Mouse (Mus musculus): ENCODE results near the gene Ptprj. TPM values are rescaled to one million over a fixed set of nuclear protein-coding genes. Genes with fewer than 3 reads are reported as not detected.

Gene Ptprj
- polyA plus RNA-seq (2015; fragmentation: Nextera tagmentation; extraction: Ambion mirVana) = 4.2 TPM in 2 replicates

DNA sequence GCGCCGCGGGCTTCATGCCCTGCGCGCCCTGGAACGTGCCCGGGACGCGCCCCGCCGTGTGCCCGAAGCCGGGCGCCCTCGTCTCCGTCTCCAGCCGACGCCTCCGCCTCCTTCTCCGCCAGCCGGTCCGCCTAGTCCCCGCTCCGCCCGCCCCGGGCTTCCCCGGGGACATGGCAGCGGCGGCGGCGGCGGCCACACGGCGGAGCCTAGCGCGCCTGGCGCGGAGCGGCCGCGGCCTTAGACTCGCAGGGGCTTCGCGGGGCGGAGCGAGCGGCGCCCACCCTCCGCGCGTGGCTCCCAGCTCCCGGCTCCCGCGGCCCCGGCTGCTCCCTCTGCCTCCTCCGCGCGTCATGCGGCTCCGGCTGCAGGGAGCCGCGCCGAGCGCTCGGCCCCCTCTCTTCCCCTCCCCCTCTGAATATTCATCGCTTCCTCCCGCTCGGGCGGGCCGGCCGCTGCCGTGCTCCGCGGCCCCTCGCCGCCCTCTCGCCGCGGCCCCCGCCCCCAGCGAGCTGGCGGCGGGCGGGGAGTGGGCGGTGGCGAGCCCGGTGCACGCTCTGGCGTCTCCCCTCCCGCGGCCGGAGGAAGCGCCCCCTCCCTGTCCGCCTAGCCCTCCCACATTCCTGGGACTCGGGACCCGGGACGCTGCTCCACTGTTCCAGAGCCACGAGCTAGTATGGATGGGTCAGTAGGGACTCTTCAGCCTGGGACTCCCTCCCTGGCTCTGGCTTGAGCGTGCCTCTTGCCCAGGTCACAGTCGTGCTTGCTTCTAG is at the start of gene Ptprj:
TSS of gene Ptprj (minus strand) at position 412 of the 770 bp plus-strand sequence.
- Histone ChIP-seq H3K9me3 (ENCODE audit: low read length) (no peaks in the 10 kb centered on the region), H3K9ac (replicated peaks; ENCODE audit: low read depth) (peak within 1 kb of the TSS; percentile 61), H3K4me3 (ENCODE audit: low read depth, low read length) (peak within 1 kb of the TSS; percentile 82), H3K27me3 (replicated peaks; ENCODE audit: insufficient read depth, low read length) (no peaks in the 10 kb centered on the region), H3K27ac (ENCODE audit: low read length) (peak within 1 kb of the TSS; percentile 91), H3K4me1 (ENCODE audit: insufficient read depth, low read depth, low read length) (no peaks in the 10 kb centered on the region), H3K36me3 (ENCODE audit: insufficient read depth, low read length) (no peaks in the 10 kb centered on the region), H3K4me2 (replicated peaks; ENCODE audit: low read depth, low read length) (peak within 1 kb of the TSS; percentile 97)
- DNase-seq (ENCODE audit: low spot score) (peak; percentile 88), ATAC-seq (peak; percentile 83)
- TF ChIP-seq EP300 (IDR thresholded peaks at IDR 0.05) = 0 out of 2 replicates have a peak, but pooled peaks have one; percentile 12
- no peak for TF ChIP-seq CTCF (IDR thresholded peaks at IDR 0.05)
- 3% methylated on average over 43 of the region's 100 CpGs for WGBS

DNA sequence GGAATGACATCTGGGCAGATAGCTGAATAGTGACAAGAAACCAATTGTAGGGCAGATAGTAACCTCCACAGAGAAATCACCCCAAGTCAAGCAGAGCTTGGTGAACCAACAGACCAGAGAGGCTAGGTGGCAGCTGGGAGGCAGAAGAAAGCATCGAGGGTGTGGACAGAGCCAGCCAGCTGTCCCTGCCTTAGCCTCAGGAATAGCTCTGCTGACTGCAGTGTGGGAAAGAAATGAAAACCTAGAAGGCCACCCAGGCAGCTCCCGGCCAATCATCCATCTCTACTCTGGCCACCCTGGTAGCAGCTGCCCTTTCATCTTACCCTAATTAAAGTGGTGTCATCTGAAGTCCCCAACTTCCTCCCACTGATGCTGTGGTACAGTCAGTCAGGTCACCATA is 49.1 kb upstream of the Ptprj start:
- Histone ChIP-seq H3K4me1 (ENCODE audit: insufficient read depth, low read depth, low read length) (no peaks in the 10 kb centered on the region), H3K4me2 (replicated peaks; ENCODE audit: low read depth, low read length) (no peak overlapping the region), H3K9ac (replicated peaks; ENCODE audit: low read depth) (no peak overlapping the region), H3K27me3 (replicated peaks; ENCODE audit: insufficient read depth, low read length) (no peaks in the 10 kb centered on the region), H3K36me3 (ENCODE audit: insufficient read depth, low read length) (no peaks in the 10 kb centered on the region), H3K27ac (ENCODE audit: low read length) (no peak overlapping the region), H3K4me3 (ENCODE audit: low read depth, low read length) (no peak overlapping the region), H3K9me3 (ENCODE audit: low read length) (no peaks in the 10 kb centered on the region)
- no peak for ATAC-seq
- no peak for TF ChIP-seq CTCF (IDR thresholded peaks at IDR 0.05)
- no peak for TF ChIP-seq EP300 (IDR thresholded peaks at IDR 0.05)
- 37% methylated on average over 2 of the region's 2 CpGs for WGBS
- no peak for DNase-seq (ENCODE audit: low spot score)

DNA sequence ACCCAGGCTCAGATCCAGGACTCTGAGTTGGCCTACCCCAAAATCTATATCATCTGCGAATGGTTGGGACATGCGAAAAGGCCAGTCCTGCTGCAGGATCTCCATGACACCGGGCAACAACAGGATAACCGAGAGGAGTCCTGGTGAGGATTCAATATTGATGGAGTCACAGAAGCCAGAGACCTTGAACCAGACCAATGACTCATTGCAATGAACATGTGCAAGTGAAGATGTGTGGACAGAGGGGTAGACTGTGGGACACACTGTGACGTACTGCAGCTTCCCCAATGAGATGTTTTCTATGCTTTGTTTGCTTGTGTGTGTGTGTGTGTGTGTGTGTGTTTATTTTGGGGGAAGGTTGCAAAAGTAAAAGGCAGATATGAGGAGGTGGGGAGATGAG is 47.8 kb upstream of the Ptprj start:
- no peaks in the 10 kb centered on the region for H3K27me3 ChIP-seq (replicated peaks; ENCODE audit: insufficient read depth, low read length)
- no peak overlapping the region for H3K4me3 ChIP-seq (ENCODE audit: low read depth, low read length)
- DNase-seq (ENCODE audit: low spot score) (no peak), ATAC-seq (no peak)
- H3K27ac ChIP-seq (ENCODE audit: low read length) = no peak overlapping the region
- H3K9ac ChIP-seq (replicated peaks; ENCODE audit: low read depth) = no peak overlapping the region
- WGBS = 84% methylated on average over 5 of the region's 5 CpGs
- no peaks in the 10 kb centered on the region for H3K36me3 ChIP-seq (ENCODE audit: insufficient read depth, low read length)
- TF ChIP-seq EP300 (IDR thresholded peaks at IDR 0.05) = no peak
- H3K9me3 ChIP-seq (ENCODE audit: low read length) = no peaks in the 10 kb centered on the region
- H3K4me1 ChIP-seq (ENCODE audit: insufficient read depth, low read depth, low read length) = no peaks in the 10 kb centered on the region
- no peak overlapping the region for H3K4me2 ChIP-seq (replicated peaks; ENCODE audit: low read depth, low read length)

DNA sequence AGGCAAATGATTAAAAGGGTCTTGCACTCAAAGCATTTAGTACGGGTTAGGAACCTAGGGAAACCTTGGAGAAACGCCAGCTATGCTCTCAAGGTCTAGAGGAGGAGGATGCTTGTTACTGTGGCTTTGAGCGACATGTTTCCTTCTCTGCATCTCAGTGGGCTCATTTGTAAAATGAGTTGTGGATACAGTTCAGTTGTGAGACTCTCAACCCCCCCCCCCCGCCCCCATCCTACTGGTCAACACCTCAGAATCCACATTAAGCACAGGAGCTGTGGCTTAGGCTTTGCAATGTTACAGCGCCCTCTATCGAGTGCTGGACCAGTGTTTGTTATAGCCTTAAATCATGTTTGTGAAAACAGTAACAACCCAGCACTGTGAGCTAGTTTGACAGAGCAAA is 44.5 kb upstream of the Ptprj start:
- Histone ChIP-seq H3K27me3 (replicated peaks; ENCODE audit: insufficient read depth, low read length) (no peaks in the 10 kb centered on the region), H3K9ac (replicated peaks; ENCODE audit: low read depth) (no peak overlapping the region), H3K9me3 (ENCODE audit: low read length) (no peaks in the 10 kb centered on the region), H3K4me3 (ENCODE audit: low read depth, low read length) (no peak overlapping the region), H3K36me3 (ENCODE audit: insufficient read depth, low read length) (no peaks in the 10 kb centered on the region), H3K27ac (ENCODE audit: low read length) (no peak overlapping the region), H3K4me2 (replicated peaks; ENCODE audit: low read depth, low read length) (no peak overlapping the region), H3K4me1 (ENCODE audit: insufficient read depth, low read depth, low read length) (no peaks in the 10 kb centered on the region)
- 7% methylated on average over 6 of the region's 6 CpGs for WGBS
- ATAC-seq (peak; percentile 72), DNase-seq (ENCODE audit: low spot score) (peak; percentile 76)
- TF ChIP-seq EP300 (IDR thresholded peaks at IDR 0.05) (no peak), CTCF (IDR thresholded peaks at IDR 0.05) (peak; percentile 78)

DNA sequence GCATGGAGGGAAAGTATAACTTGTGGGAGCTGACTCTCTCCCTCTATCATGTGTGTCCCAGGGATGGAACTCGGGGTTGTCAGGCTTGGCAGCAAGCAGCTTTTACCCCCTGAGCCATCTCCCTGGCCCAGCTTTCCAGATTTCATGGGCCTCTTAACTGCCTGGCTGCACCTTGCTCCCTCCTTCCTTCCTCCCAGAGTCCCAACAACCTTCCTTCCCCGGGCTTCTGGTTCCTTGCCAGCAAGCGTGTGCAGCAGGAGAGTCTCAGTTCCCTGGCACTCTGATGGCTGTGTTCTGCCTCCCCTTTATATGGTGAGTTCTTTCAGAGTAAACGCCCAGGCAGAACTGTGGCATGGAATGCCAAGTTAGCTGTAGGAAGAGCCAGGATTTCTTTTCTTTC is 43.9 kb upstream of the Ptprj start:
- WGBS = 13% methylated on average over 4 of the region's 4 CpGs
- no peaks in the 10 kb centered on the region for H3K4me1 ChIP-seq (ENCODE audit: insufficient read depth, low read depth, low read length)
- DNase-seq (ENCODE audit: low spot score) = peak; percentile 35
- ATAC-seq = peak; percentile 56
- H3K4me2 ChIP-seq (replicated peaks; ENCODE audit: low read depth, low read length) = no peak overlapping the region
- H3K27ac ChIP-seq (ENCODE audit: low read length) = no peak overlapping the region
- H3K9ac ChIP-seq (replicated peaks; ENCODE audit: low read depth) = no peak overlapping the region
- no peaks in the 10 kb centered on the region for H3K36me3 ChIP-seq (ENCODE audit: insufficient read depth, low read length)
- H3K27me3 ChIP-seq (replicated peaks; ENCODE audit: insufficient read depth, low read length) = no peaks in the 10 kb centered on the region
- no peaks in the 10 kb centered on the region for H3K9me3 ChIP-seq (ENCODE audit: low read length)
- TF ChIP-seq EP300 (IDR thresholded peaks at IDR 0.05) (no peak), CTCF (IDR thresholded peaks at IDR 0.05) (no peak)
- H3K4me3 ChIP-seq (ENCODE audit: low read depth, low read length) = no peak overlapping the region

DNA sequence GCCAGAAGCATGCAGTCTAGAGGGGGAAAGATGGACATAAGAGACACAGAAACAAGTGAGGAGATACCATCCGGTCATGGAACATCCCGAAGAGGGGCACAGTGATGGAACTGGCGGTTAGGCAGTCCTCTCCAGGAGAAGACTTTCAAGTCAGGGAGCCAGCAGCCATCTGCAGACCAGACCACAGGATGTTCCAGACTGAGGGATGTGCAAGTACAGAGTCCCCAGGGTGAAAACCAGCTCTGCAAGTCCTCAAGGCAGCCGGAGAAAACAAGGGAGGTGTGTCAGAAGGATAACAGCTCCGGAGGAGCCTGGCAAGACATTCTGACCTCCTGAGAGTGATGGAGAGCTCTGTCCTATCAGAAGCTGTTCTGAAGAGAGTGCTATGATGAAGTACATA is 40.4 kb upstream of the Ptprj start:
- ATAC-seq (no peak), DNase-seq (ENCODE audit: low spot score) (no peak)
- H3K4me1 ChIP-seq (ENCODE audit: insufficient read depth, low read depth, low read length) = no peaks in the 10 kb centered on the region
- 71% methylated on average over 5 of the region's 5 CpGs for WGBS
- H3K9me3 ChIP-seq (ENCODE audit: low read length) = no peaks in the 10 kb centered on the region
- no peaks in the 10 kb centered on the region for H3K36me3 ChIP-seq (ENCODE audit: insufficient read depth, low read length)
- TF ChIP-seq CTCF (IDR thresholded peaks at IDR 0.05) (no peak), EP300 (IDR thresholded peaks at IDR 0.05) (no peak)
- no peaks in the 10 kb centered on the region for H3K27me3 ChIP-seq (replicated peaks; ENCODE audit: insufficient read depth, low read length)
- H3K9ac ChIP-seq (replicated peaks; ENCODE audit: low read depth) = no peak overlapping the region
- H3K4me3 ChIP-seq (ENCODE audit: low read depth, low read length) = no peak overlapping the region
- H3K4me2 ChIP-seq (replicated peaks; ENCODE audit: low read depth, low read length) = no peak overlapping the region
- H3K27ac ChIP-seq (ENCODE audit: low read length) = no peak overlapping the region

All from lung, postnatal 0 days (tissue).